Mouse (Mus musculus) splenic B cell, adult 2 months (primary cell): ENCODE data around the gene Fam120a.

Source experiments
- DNase-seq: peaks from one replicate; pipeline ENCODE4 v3.0.0-alpha.2; 2011; ENCODE audit warnings: low read depth, low spot score
- H3K27me3 ChIP-seq: 2 replicates; pipeline ENCODE4 v1.6.1; 2012; ENCODE audit warnings: mild to moderate bottlenecking, low read length, moderate library complexity, mixed read lengths; ENCODE audit not compliant: control insufficient read depth, poor library complexity, insufficient read depth, severe bottlenecking
- H3K36me3 ChIP-seq: 2 replicates; pipeline ENCODE4 v1.6.1; 2012; ENCODE audit warnings: mild to moderate bottlenecking, low read length, moderate library complexity, mixed read lengths; ENCODE audit not compliant: control insufficient read depth, poor library complexity, insufficient read depth, severe bottlenecking

The Fam120a gene

DNA sequence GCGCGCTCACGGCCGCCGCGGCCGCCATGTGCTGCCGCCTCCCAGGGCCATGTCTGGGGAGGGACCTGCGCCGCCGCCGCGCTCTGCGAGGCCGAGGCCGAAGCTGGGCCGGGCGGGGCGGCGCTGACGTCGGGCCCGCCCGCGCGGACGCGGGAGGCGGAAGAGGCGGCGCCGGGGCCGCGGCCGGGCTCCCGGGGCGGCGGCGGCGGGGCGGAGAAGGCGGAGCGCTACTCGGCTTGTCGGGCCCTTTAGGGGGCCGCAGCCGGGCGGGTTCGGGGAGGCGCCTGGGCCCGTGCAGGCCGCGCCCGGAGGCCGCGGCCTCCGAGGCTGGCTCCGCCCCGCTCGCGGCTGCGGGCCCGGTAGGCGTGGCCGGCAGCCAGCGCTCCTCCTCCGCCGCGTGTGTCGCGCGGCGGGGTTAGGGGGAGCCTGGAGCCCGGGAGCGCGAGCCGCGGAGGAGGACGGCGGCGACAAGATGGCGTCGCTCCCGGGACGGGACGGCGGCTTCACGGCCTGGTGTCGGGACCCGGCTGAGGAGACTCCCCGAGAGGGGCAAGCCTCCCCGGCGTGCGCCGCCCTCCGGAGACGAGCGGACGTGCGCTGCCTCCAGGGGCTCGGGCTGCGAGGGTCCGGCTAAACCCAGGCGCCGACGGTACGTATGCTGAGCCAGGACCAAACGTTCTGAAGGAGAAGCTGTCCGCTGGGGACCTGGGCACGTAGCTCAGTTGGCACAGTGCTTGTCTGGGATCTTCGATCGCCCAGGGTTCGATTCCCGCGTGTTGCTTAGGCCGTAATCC is at the start of gene Fam120a:
Gene Fam120a, minus strand, starts transcription at position 62 of the 794 bp plus-strand sequence.
- DNase-seq: peak; percentile 82
- Histone ChIP-seq H3K27me3 (no peaks in the 10 kb centered on the region), H3K36me3 (no peaks in the 10 kb centered on the region)

- no peaks in the 10 kb centered on the region for H3K36me3 ChIP-seq
- no peak for DNase-seq
Measured at GRCm38 (mm10) chr13:49017375-49017774, 49.6 kb upstream of the Fam120a start.

DNA sequence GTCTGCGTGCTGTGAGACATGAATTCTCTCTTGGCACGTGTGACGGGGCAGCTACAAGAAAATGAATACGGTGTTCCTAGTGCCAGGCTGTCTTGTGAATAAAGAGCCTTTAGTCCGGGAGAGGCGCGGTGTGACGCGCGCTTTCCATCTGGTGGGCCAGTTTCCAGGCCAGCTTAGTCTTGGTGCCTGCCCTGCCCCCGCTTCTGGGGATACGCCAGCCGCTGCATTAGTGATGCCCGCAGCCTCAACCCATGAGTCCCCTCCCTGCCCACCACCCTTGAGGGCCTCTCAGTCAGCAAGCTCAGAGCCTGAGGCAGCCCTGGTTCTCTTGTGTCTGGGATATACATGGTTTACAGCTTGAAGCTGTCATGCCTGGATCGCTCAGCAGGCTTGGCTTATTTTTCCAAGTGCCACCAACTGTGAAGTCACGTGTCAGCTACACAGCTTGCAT is 48.5 kb upstream of the Fam120a start:
- Histone ChIP-seq H3K36me3 (no peaks in the 10 kb centered on the region), H3K27me3 (no peaks in the 10 kb centered on the region)
- peak; percentile 43 for DNase-seq

More at GRCm38 (mm10) chr13:49017375-49017774, 49.6 kb upstream of the Fam120a start:
- no peaks in the 10 kb centered on the region for H3K27me3 ChIP-seq

DNA sequence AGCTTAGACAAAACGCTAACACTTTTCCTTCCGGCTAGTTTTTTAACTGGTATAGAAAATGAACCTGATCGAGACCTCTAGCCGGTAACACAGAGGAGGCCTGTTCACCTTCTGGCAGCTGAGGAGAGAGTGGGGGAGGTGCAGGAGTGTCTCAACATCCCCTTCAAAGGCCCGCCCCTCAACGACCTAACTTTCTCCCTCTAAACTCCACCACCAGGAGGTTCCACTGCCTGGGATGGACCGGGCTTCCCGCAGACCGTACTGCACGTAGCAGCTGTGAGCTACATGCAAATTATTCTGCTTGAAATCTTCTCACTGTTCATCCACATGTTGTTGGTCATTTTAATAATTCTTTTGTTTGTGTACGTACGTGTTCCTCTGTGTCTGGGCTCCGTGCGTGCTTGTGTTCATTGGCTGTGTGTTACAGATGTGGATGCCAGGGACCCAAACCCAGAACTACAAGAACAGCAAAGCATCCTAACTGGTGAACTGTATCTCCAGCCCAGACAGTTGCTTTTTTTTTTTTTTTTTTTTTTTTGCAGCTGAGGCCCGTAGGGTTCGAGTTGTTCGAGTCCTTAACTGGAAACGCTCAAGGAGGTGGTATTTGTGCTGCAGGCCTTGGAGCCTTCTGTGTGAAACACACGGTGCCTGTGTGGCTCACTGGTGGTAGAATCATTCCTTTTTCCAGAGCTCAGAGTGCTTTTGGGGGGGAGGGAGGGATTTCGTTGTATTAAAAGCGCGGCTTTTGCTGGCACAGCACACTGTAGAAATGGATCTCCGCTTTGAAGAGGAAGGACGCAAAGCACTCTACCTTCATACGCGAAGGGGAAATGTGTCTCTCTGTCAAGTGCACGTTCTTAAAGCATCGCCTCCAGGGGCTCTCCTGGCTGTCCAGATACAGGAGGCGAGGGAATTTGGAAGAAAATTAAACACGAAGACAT is 47.8 kb upstream of the Fam120a start:
- peak; percentile 49 for DNase-seq
- H3K36me3 ChIP-seq: no peaks in the 10 kb centered on the region

GRCm38 (mm10) chr13:49013206-49013794 is 45.5 kb upstream of the Fam120a start:
- Histone ChIP-seq H3K27me3 (no peaks in the 10 kb centered on the region), H3K36me3 (no peaks in the 10 kb centered on the region)
- DNase-seq: no peak

More for the DNA sequence above, 47.8 kb upstream of the Fam120a start:
- no peaks in the 10 kb centered on the region for H3K27me3 ChIP-seq

- H3K27me3 ChIP-seq: no peaks in the 10 kb centered on the region
- H3K36me3 ChIP-seq: no peaks in the 10 kb centered on the region
- DNase-seq: no peak
Measured at GRCm38 (mm10) chr13:49001691-49002090, 33.9 kb upstream of the Fam120a start.

GRCm38 (mm10) chr13:48998591-48998990 is 30.8 kb upstream of the Fam120a start:
- no peaks in the 10 kb centered on the region for H3K27me3 ChIP-seq
- peak; percentile 85 for DNase-seq
- no peaks in the 10 kb centered on the region for H3K36me3 ChIP-seq

GRCm38 (mm10) chr13:48996731-48997130 is 28.9 kb upstream of the Fam120a start:
- DNase-seq: no peak
- Histone ChIP-seq H3K27me3 (no peaks in the 10 kb centered on the region), H3K36me3 (no peaks in the 10 kb centered on the region)

- peak; percentile 23 for DNase-seq
- no peaks in the 10 kb centered on the region for H3K27me3 ChIP-seq
- H3K36me3 ChIP-seq: no peaks in the 10 kb centered on the region
Measured at GRCm38 (mm10) chr13:48994903-48995302, 27.1 kb upstream of the Fam120a start.

DNA sequence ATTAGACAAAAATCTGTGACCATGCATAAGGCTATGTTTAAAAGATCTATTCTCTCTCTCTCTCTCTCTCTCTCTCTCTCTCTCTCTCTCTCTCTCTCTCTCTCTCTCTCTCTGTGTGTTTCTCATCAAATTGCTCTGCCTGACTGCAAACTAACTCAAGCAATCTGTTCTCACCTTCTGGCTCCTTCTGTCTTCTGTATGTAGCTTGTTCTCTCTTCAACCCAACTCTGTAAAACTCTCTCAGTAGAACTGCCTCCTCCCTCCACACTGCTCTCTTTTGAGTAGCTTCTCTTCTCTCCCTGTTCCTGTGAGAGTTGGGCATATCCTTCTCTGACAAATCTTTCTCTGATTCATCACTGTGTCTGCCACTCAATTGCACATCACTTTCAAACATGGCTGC is 25.1 kb upstream of the Fam120a start:
- no peak for DNase-seq
- no peaks in the 10 kb centered on the region for H3K27me3 ChIP-seq
- no peaks in the 10 kb centered on the region for H3K36me3 ChIP-seq

GRCm38 (mm10) chr13:48990138-48990537 is 22.3 kb upstream of the Fam120a start:
- Histone ChIP-seq H3K36me3 (no peaks in the 10 kb centered on the region), H3K27me3 (no peaks in the 10 kb centered on the region)
- no peak for DNase-seq

- no peak for DNase-seq
- Histone ChIP-seq H3K27me3 (no peaks in the 10 kb centered on the region; the same call in 1 of the 2 replicates), H3K36me3 (no peaks in the 10 kb centered on the region)
Measured at GRCm38 (mm10) chr13:48982482-48983098, 14.8 kb upstream of the Fam120a start.

- Histone ChIP-seq H3K36me3 (no peaks in the 10 kb centered on the region), H3K27me3 (no peaks in the 10 kb centered on the region; the same call in 1 of the 2 replicates)
- DNase-seq: no peak
Measured at GRCm38 (mm10) chr13:48979069-48979468, 11.3 kb upstream of the Fam120a start.

- H3K27me3 ChIP-seq: no peaks in the 10 kb centered on the region; the same call in 1 of the 2 replicates
- no peaks in the 10 kb centered on the region for H3K36me3 ChIP-seq
- DNase-seq: peak; percentile 66
Measured at GRCm38 (mm10) chr13:48977858-48978257, 10.0 kb upstream of the Fam120a start.
